Mouse (Mus musculus): ENCODE measurements around the gene Ciao2a.

GRCm38 (mm10) chr9:66170506-66170905 lies 44.1 kb downstream of the Ciao2a start:
- TF ChIP-seq CTCF (IDR thresholded peaks at IDR 0.05; ENCODE audit: control insufficient read depth, insufficient read depth, low read length): no peak
- TF ChIP-seq POLR2A (IDR thresholded peaks at IDR 0.05; ENCODE audit: borderline replicate concordance, control insufficient read depth, low read depth, low read length): no peak

All from bone marrow, adult 2 months (tissue).